Mouse (Mus musculus): ENCODE data around the gene Thbd.

The Thbd gene

GRCm38 (mm10) chr2:148407870-148408760 is at the start of gene Thbd:
Thbd (minus strand) TSS chr2:148408188.
- DNase-seq (ENCODE audit: low spot score), result peak; percentile 71

- no peak for DNase-seq (ENCODE audit: low spot score)
Observed at GRCm38 (mm10) chr2:148455341-148455740, 47.4 kb upstream of the Thbd start.

GRCm38 (mm10) chr2:148454014-148454542 is 46.1 kb upstream of the Thbd start:
- DNase-seq (ENCODE audit: low spot score), result no peak

GRCm38 (mm10) chr2:148453061-148453460 is 45.1 kb upstream of the Thbd start:
- DNase-seq (ENCODE audit: low spot score), result no peak

- no peak for DNase-seq (ENCODE audit: low spot score)
Observed at GRCm38 (mm10) chr2:148451498-148451897, 43.5 kb upstream of the Thbd start.

- DNase-seq (ENCODE audit: low spot score), result no peak
Observed at GRCm38 (mm10) chr2:148450616-148451015, 42.6 kb upstream of the Thbd start.

GRCm38 (mm10) chr2:148449659-148450058 is 41.7 kb upstream of the Thbd start:
- no peak for DNase-seq (ENCODE audit: low spot score)

GRCm38 (mm10) chr2:148446446-148446845 is 38.5 kb upstream of the Thbd start:
- no peak for DNase-seq (ENCODE audit: low spot score)

GRCm38 (mm10) chr2:148445616-148446015 is 37.6 kb upstream of the Thbd start:
- no peak for DNase-seq (ENCODE audit: low spot score)

GRCm38 (mm10) chr2:148444472-148444871 is 36.5 kb upstream of the Thbd start:
- no peak for DNase-seq (ENCODE audit: low spot score)

- peak; percentile 28 for DNase-seq (ENCODE audit: low spot score)
Observed at GRCm38 (mm10) chr2:148443249-148443958, 35.4 kb upstream of the Thbd start, which contains the start of gene Cd93. Cd93 (minus strand) TSS chr2:148443563.

GRCm38 (mm10) chr2:148442710-148443109 is 34.7 kb upstream of the Thbd start:
- DNase-seq (ENCODE audit: low spot score), result no peak

GRCm38 (mm10) chr2:148442172-148442571 is 34.2 kb upstream of the Thbd start:
- no peak for DNase-seq (ENCODE audit: low spot score)

- DNase-seq (ENCODE audit: low spot score), result no peak
Observed at GRCm38 (mm10) chr2:148441421-148441820, 33.4 kb upstream of the Thbd start.

- no peak for DNase-seq (ENCODE audit: low spot score)
Observed at GRCm38 (mm10) chr2:148439691-148440276, 31.8 kb upstream of the Thbd start.

- DNase-seq (ENCODE audit: low spot score), result no peak
Observed at GRCm38 (mm10) chr2:148436285-148436684, 28.3 kb upstream of the Thbd start.

GRCm38 (mm10) chr2:148432346-148432745 is 24.4 kb upstream of the Thbd start:
- DNase-seq (ENCODE audit: low spot score), result no peak

GRCm38 (mm10) chr2:148430941-148431340 is 23.0 kb upstream of the Thbd start:
- DNase-seq (ENCODE audit: low spot score), result no peak

- no peak for DNase-seq (ENCODE audit: low spot score)
Observed at GRCm38 (mm10) chr2:148429001-148429505, 21.1 kb upstream of the Thbd start.

GRCm38 (mm10) chr2:148428523-148428922 is 20.5 kb upstream of the Thbd start:
- DNase-seq (ENCODE audit: low spot score), result no peak

- no peak for DNase-seq (ENCODE audit: low spot score)
Observed at GRCm38 (mm10) chr2:148427553-148427952, 19.6 kb upstream of the Thbd start.

GRCm38 (mm10) chr2:148425709-148426382 is 17.9 kb upstream of the Thbd start:
- no peak for DNase-seq (ENCODE audit: low spot score)

Measured in embryo, embryonic 10.5 days (tissue).